Mouse (Mus musculus) NIH3T3 (cell line): Measurements from ENCODE around the gene Fst.

Experiments used
- DNase-seq: peaks from one replicate; pipeline ENCODE4 v3.0.0-alpha.2; 2012; ENCODE audit warnings: low read depth

The Fst gene

DNA sequence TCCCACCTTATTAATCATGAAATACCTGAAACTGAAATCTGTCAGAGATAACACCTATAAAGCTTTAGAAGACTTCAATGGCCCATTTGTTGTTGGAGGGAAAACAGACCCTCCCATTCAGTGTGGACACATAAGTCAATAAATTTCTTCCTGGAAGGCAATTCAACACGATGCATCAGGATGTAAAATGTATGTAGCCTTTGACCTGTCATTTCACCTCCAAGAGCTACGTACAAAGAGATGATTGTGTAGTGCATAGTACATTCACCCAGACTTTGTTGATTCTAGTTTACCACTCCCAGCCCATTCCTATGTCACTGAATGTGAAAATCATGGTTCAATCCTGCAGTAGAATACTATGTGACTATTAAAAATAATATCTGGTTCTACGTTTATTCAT lies 39.4 kb downstream of the Fst start:
- DNase-seq, result no peak

DNA sequence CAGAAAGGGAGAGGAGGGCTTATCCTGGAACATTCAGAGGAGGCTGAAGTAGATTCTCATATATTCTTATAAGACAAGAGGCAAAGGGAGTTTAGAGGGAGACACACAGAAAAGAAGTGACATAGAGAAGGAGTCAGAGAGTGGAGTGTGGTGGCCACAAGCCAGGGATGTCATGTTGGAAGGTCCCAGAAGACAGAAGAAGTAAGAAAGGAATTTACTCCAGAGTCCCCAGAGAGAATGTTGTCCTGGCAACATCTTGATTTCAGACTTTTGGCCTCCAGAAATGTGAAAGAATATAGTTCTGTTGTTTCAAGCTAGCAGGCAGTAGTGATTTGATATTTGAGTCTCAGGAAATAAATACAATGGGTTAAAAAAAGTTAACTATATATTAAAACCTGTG lies 46.4 kb downstream of the Fst start:
- DNase-seq, result no peak

DNA sequence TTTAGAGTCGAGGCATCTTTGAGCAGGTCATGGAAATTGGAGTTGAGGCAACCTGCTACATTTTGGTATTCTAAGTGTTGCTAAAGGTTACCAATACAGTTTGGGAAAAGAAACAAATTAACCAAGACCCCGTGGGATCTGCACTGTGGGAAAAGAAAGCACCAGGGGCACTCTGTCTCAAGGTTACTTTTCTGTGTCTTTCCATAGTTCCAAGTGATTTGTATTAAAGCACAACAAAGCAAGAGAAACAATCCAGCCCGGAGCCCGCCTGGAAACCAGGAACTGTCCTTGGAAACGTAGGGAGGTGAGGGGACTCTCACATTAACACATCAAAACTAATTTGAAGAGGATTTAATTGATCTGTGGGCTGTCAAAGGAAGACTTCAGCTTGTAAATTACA lies 51.9 kb downstream of the Fst start:
- no peak for DNase-seq

DNA sequence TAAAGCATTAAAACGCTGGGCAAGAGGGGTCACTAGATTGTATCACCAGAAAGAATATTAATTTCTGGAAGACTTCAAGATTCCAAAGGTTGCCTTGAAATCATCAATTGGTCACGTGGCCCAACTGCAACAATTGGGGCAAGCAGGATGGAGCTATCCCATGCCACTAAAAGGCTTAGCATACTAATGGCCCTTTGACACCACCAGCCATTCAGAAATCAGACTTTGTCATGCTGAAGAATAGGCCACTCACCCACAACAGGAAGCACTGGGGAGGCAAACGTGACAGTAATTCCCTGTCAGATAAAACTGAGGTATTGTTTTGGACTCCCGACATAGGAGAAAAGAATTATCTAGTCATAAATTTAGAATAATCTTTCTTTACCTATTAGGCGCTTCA lies 52.3 kb downstream of the Fst start:
- no peak for DNase-seq

DNA sequence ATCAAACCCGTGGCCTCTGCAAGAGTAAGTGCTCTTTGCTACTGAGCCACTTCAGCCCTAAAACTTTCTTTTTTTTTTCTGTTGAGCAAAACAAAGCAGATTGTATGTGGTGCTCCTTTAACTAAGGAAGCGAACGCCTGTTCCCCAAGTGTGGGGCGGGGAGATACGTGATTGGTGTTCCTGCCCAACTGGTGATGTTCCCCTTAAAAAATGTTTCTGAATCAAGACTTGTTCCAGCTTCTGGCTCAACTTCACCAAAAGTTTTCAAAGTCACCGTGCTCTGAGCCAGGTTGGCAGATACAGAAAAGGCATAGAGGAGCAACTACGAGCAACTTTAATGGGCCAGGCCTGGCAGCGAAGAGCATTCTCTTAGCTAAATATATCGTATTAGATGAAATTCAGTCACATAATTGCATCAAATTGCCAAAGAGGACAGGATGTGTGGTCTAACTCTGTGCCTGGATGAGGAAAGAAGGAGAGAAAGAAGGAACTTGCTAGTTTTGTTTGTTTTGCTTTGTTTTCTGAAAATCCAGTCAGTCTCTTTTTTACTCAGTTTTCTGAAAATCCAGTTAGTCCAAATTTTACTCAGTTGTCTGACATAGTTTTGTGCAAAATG lies 53.5 kb downstream of the Fst start:
- no peak for DNase-seq
